ENCODE assay signal across 11 mouse cellular contexts in genomic region chr14:58352986-58353385, GRCm38 (mm10).
A peak's percentile ranks its signal among the peaks of the same experiment; 100 is the strongest.
DNase-seq lines count a peak whose midpoint lies in the region.
"Had no signal": no experiment of that assay in that cellular context is flagged by ENCODE, and none has a peak within 500 bp of the region (broad histone marks: within the 10 kb centered on the region; RNA-seq: fewer than 3 reads in every experiment).

No protein-coding gene starts in this region.

- intact Hi-C loops in left cerebral cortex, postnatal 4 days (cut with DNase I), result no loop called here

- peak; percentile 5 for DNase-seq in left cerebral cortex, adult 11 months (ENCODE audit: low spot score)
- DNase-seq in left cerebral cortex, postnatal 4 days, result no peak
- peak; percentile 8 to 9 for DNase-seq in frontal cortex, postnatal 10 days (ENCODE audit: low spot score in 2 of 2)
- peak; percentile 8 to 15 for DNase-seq in layer of hippocampus, postnatal 14 days (ENCODE audit: low spot score in 2 of 2)
- peak; percentile 34 to 56 for DNase-seq in right cerebral cortex, adult 2 months (ENCODE audit: low spot score in 2 of 2)
- no peak for DNase-seq in retina, postnatal 1 day
- no peak for DNase-seq in thymus, postnatal 36 days
- no peak for DNase-seq in kidney, adult 8-10 months
- DNase-seq: forebrain, postnatal 0 days; kidney, postnatal 25 days; thymus, postnatal 4 days had no signal

Comparison
In these comparisons a context has a peak if more than half of its experiments do, and no peak if none do; other contexts are left out.
1. DNase-seq: peak in left cerebral cortex, adult 11 months (single experiment), frontal cortex, postnatal 10 days (2 of 2), layer of hippocampus, postnatal 14 days (2 of 2) and right cerebral cortex, adult 2 months (2 of 2); none in left cerebral cortex, postnatal 4 days (single experiment), retina, postnatal 1 day (single experiment), thymus, postnatal 36 days (0 of 2) and kidney, adult 8-10 months (0 of 2).